Mouse (Mus musculus) hindbrain, postnatal 0 days (tissue): ENCODE measurements around the gene Pcgf2. TPM values are rescaled to one million over a fixed set of nuclear protein-coding genes. Genes with fewer than 3 reads are reported as not detected.

Experiments
- ATAC-seq: fragments of 200-750 bp; cut with Nextera tagmentation; 2 replicates; pipeline ENCODE4 v1.8.0; 2017; ENCODE audit warnings: mild to moderate bottlenecking, moderate TSS enrichment, moderate library complexity
- DNase-seq: peaks from one replicate; pipeline ENCODE4 v3.0.0-alpha.2; 2015; ENCODE audit warnings: low spot score
- H3K27ac ChIP-seq: fragments of 300-500 bp; sonication (generic); 2 replicates; pipeline ENCODE4 v1.5.1; 2014; ENCODE audit warnings: mild to moderate bottlenecking
- H3K27me3 ChIP-seq: fragments of 300-500 bp; sonication (generic); 2 replicates; pipeline ENCODE4 v1.6.1; 2014; ENCODE audit warnings: low read length, mixed read lengths; ENCODE audit not compliant: insufficient read depth
- H3K36me3 ChIP-seq: fragments of 300-500 bp; sonication (generic); 2 replicates; pipeline ENCODE4 v1.6.1; 2014; ENCODE audit warnings: low read length, mixed read lengths; ENCODE audit not compliant: insufficient read depth
- H3K4me1 ChIP-seq: fragments of 300-500 bp; sonication (generic); 2 replicates; pipeline ENCODE4 v1.6.1; 2014; ENCODE audit warnings: antibody characterized with exemption, low read length, mixed read lengths; ENCODE audit not compliant: insufficient read depth
- H3K4me2 ChIP-seq: fragments of 300-500 bp; sonication (generic); 2 replicates; pipeline ENCODE4 v1.6.1; 2014; ENCODE audit warnings: low read depth, mild to moderate bottlenecking, low read length, moderate library complexity, mixed read lengths
- H3K4me3 ChIP-seq: fragments of 300-500 bp; sonication (generic); 2 replicates; pipeline ENCODE4 v1.5.1; 2014; ENCODE audit warnings: low read length
- H3K9ac ChIP-seq: fragments of 300-500 bp; sonication (generic); replicated peaks from 2 replicates; pipeline ENCODE4 v1.6.1; 2014; ENCODE audit warnings: mild to moderate bottlenecking, low read length, moderate library complexity, mixed read lengths
- H3K9me3 ChIP-seq: fragments of 300-500 bp; sonication (generic); 2 replicates; pipeline ENCODE4 v1.6.1; 2016; ENCODE audit warnings: low read length, mixed read lengths
- CTCF ChIP-seq: IDR thresholded peaks from 2 replicates; pipeline ENCODE4 v1.5.1; 2016; ENCODE audit warnings: antibody characterized with exemption, control low read depth, low read depth
- WGBS: fragments of 180-500 bp; shearing (Covaris S2); extraction: QIAGEN DNeasy Blood & Tissue Kit; methylation state at CpG from one replicate; pipeline ENCODE4 v1.1.7; 2014; 5-methylcytosine and 5-hydroxymethylcytosine counted together
- polyA plus RNA-seq: library from polyadenylated mRNA; unstranded; fragments of >200 nt; fragmentation: Nextera tagmentation; extraction: Ambion mirVana; gene quantifications from 2 replicates; pipeline ENCODE4 v1.2.1, GENCODE M21; 2015
- total RNA-seq: library from RNA; depleted of rRNA; stranded (reverse); fragments of >200 nt; gene quantifications from 2 replicates; pipeline ENCODE4 v1.2.3, GENCODE M21; 2014

The Pcgf2 gene
- total and polyA plus RNA-seq, 2 experiments from 2014 or later = 13.3 to 18.0 TPM

GRCm38 (mm10) chr11:97685613-97686321, 14.5 kb downstream of the Pcgf2 start, which contains the start of gene Cisd3:
Gene Cisd3, plus strand, starts transcription at chr11:97685826.
- no peak for TF ChIP-seq CTCF
- 1% methylated on average over 43 of the region's 43 CpGs for WGBS
- Histone ChIP-seq H3K36me3 (peaks cover 15% of the 10 kb centered on the region), H3K27me3 (no peaks in the 10 kb centered on the region), H3K9ac (peak within 1 kb of the TSS; percentile 33), H3K27ac (peak within 1 kb of the TSS; percentile 1; the same call in 1 of the 2 replicates), H3K4me3 (peak within 1 kb of the TSS; percentile 38), H3K4me1 (0 out of 2 replicates have a peak, but pooled peaks cover 8% of the 10 kb centered on the region), H3K4me2 (peak within 1 kb of the TSS; percentile 74), H3K9me3 (no peaks in the 10 kb centered on the region)
- DNase-seq = peak; percentile 80
- peak; percentile 71 for ATAC-seq

DNA sequence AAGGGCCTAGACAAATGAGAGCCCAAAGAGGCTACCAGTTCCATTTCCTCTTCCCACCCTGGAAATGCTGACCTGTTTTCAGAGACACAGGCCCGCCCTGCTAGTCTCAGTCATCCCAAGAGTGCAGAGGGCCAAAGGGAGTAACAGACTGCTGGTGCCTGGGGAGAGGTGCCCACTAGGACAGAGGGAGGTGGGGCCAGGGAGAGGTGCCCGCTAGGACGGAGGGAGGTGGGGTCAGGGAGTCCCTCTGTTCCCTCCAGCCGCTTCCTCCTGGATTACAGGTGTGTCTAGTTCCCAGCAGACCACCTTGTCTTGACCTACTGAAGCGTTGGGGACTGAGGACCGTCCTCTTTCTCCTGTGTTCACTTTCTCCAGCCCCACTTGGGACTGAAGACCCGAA, 15.5 kb downstream of the Pcgf2 start:
- Histone ChIP-seq H3K9me3 (no peaks in the 10 kb centered on the region), H3K4me3 (no peak overlapping the region), H3K27ac (no peak overlapping the region), H3K27me3 (no peaks in the 10 kb centered on the region), H3K36me3 (peaks cover 10% of the 10 kb centered on the region), H3K4me1 (0 out of 2 replicates have a peak, but pooled peaks cover 8% of the 10 kb centered on the region), H3K4me2 (no peak overlapping the region), H3K9ac (no peak overlapping the region)
- no peak for DNase-seq
- no peak for ATAC-seq
- no peak for TF ChIP-seq CTCF
- 45% methylated on average over 7 of the region's 7 CpGs for WGBS

GRCm38 (mm10) chr11:97684063-97684680, 16.1 kb downstream of the Pcgf2 start:
- no peak for TF ChIP-seq CTCF
- no peaks in the 10 kb centered on the region for H3K9me3 ChIP-seq
- H3K36me3 ChIP-seq = peaks cover 10% of the 10 kb centered on the region
- no peak overlapping the region for H3K4me2 ChIP-seq
- H3K4me3 ChIP-seq = no peak overlapping the region
- H3K9ac ChIP-seq = no peak overlapping the region
- no peak overlapping the region for H3K27ac ChIP-seq
- ATAC-seq (no peak), DNase-seq (no peak)
- H3K27me3 ChIP-seq = no peaks in the 10 kb centered on the region
- H3K4me1 ChIP-seq = 0 out of 2 replicates have a peak, but pooled peaks cover 8% of the 10 kb centered on the region
- 80% methylated on average over 6 of the region's 6 CpGs for WGBS

GRCm38 (mm10) chr11:97682504-97683055, 17.7 kb downstream of the Pcgf2 start:
- Histone ChIP-seq H3K27me3 (no peaks in the 10 kb centered on the region), H3K4me1 (0 out of 2 replicates have a peak, but pooled peaks cover 8% of the 10 kb centered on the region), H3K4me2 (no peak overlapping the region), H3K27ac (no peak overlapping the region), H3K9me3 (no peaks in the 10 kb centered on the region), H3K9ac (no peak overlapping the region), H3K36me3 (peaks cover 10% of the 10 kb centered on the region), H3K4me3 (no peak overlapping the region)
- no peak for ATAC-seq
- DNase-seq = no peak
- 79% methylated on average over 6 of the region's 6 CpGs for WGBS
- TF ChIP-seq CTCF = no peak

DNA sequence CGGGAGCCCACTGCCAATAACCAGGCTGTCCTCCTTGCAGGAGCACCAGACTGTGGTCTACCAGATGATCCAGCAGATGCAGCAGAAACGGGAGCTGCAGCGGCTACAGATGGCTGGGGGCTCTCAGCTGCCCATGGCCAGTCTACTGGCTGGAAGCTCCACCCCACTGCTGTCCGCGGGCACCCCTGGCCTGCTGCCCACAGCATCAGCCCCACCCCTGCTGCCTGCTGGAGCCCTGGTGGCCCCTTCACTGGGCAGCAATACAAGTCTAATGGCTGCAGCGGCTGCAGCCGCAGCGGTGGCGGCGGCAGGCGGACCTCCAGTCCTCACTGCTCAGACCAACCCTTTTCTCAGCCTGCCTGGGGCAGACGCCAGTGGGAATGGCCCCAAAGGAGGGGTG, 19.9 kb downstream of the Pcgf2 start:
- Histone ChIP-seq H3K4me3 (no peak overlapping the region), H3K36me3 (peaks cover 19% of the 10 kb centered on the region), H3K4me2 (no peak overlapping the region), H3K27ac (peak overlapping the region; percentile 51; the same call in 1 of the 2 replicates), H3K4me1 (0 out of 2 replicates have a peak, but pooled peaks cover 2% of the 10 kb centered on the region), H3K9me3 (no peaks in the 10 kb centered on the region), H3K27me3 (no peaks in the 10 kb centered on the region), H3K9ac (no peak overlapping the region)
- WGBS = 39% methylated on average over 12 of the region's 12 CpGs
- ATAC-seq (peak; percentile 63), DNase-seq (peak; percentile 79)
- TF ChIP-seq CTCF = no peak

DNA sequence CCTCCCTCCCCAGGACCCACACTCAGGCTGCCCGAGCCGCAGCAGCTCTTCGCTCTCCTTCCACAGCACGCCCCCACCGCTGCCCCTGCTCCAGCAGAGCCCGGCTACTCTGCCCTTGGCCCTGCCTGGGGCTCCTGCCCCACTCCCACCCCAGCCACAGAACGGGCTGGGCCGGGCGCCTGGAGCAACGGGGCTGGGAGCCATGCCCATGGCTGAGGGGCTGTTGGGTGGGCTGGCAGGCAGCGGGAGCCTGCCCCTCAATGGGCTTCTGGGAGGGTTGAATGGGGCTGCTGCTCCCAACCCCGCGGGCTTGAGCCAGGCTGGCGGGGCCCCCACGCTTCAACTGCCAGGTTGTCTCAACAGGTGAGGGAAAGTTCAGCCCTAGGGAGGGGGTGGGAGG, 22.0 kb downstream of the Pcgf2 start:
- Histone ChIP-seq H3K9me3 (no peaks in the 10 kb centered on the region), H3K27me3 (no peaks in the 10 kb centered on the region), H3K27ac (no peak overlapping the region), H3K36me3 (peaks cover 37% of the 10 kb centered on the region), H3K9ac (no peak overlapping the region), H3K4me3 (no peak overlapping the region), H3K4me2 (no peak overlapping the region), H3K4me1 (no peaks in the 10 kb centered on the region)
- 63% methylated on average over 15 of the region's 15 CpGs for WGBS
- DNase-seq (no peak), ATAC-seq (peak; percentile 19; the same call in 1 of the 2 replicates)
- no peak for TF ChIP-seq CTCF
